Mouse (Mus musculus) heart, embryonic 12.5 days (tissue): ENCODE results near the gene Aox2. TPM values are rescaled to one million over a fixed set of nuclear protein-coding genes. Genes with fewer than 3 reads are reported as not detected.

ENCODE experiments used
- ATAC-seq: fragments of 200-750 bp; cut with Nextera tagmentation; 2 replicates; pipeline ENCODE4 v1.8.0; 2017; ENCODE audit warnings: moderate TSS enrichment, moderate library complexity; ENCODE audit not compliant: insufficient number of reproducible peaks, low FRiP score
- H3K27ac ChIP-seq: fragments of 300-500 bp; sonication (generic); 2 replicates; pipeline ENCODE4 v1.5.1; 2016; ENCODE audit warnings: mild to moderate bottlenecking, moderate library complexity; ENCODE audit not compliant: poor library complexity, severe bottlenecking
- H3K27me3 ChIP-seq: fragments of 300-500 bp; sonication (generic); replicated peaks from 2 replicates; pipeline ENCODE4 v1.6.1; 2016; ENCODE audit warnings: mild to moderate bottlenecking, moderate library complexity
- H3K36me3 ChIP-seq: fragments of 300-500 bp; sonication (generic); 2 replicates; pipeline ENCODE4 v1.6.1; 2016; ENCODE audit warnings: mild to moderate bottlenecking, moderate library complexity
- H3K4me1 ChIP-seq: fragments of 300-500 bp; sonication (generic); replicated peaks from 2 replicates; pipeline ENCODE4 v1.6.1; 2016; ENCODE audit warnings: mild to moderate bottlenecking
- H3K4me2 ChIP-seq: fragments of 300-500 bp; sonication (generic); 2 replicates; pipeline ENCODE4 v1.6.1; 2016; ENCODE audit warnings: mild to moderate bottlenecking, moderate library complexity
- H3K4me3 ChIP-seq: fragments of 300-500 bp; sonication (generic); 2 replicates; pipeline ENCODE4 v1.5.1; 2016; ENCODE audit warnings: mild to moderate bottlenecking
- H3K9ac ChIP-seq: fragments of 300-500 bp; sonication (generic); 2 replicates; pipeline ENCODE4 v1.6.1; 2016; ENCODE audit warnings: mild to moderate bottlenecking, moderate library complexity
- H3K9me3 ChIP-seq: fragments of 300-500 bp; sonication (generic); replicated peaks from 2 replicates; pipeline ENCODE4 v1.6.1; 2016; ENCODE audit warnings: mild to moderate bottlenecking, moderate library complexity
- WGBS: fragments of 180-500 bp; shearing (Covaris S2); methylation state at CpG from one replicate; pipeline ENCODE4 v1.1.7; 2016; 5-methylcytosine and 5-hydroxymethylcytosine counted together
- polyA plus RNA-seq: library from polyadenylated mRNA; unstranded; fragments of >200 nt; fragmentation: Nextera tagmentation; extraction: Ambion mirVana; gene quantifications from 2 replicates; pipeline ENCODE4 v1.2.1, GENCODE M21; 2016

Gene Aox2
- polyA plus RNA-seq, 1 experiment from 2014 or later = not detected

DNA sequence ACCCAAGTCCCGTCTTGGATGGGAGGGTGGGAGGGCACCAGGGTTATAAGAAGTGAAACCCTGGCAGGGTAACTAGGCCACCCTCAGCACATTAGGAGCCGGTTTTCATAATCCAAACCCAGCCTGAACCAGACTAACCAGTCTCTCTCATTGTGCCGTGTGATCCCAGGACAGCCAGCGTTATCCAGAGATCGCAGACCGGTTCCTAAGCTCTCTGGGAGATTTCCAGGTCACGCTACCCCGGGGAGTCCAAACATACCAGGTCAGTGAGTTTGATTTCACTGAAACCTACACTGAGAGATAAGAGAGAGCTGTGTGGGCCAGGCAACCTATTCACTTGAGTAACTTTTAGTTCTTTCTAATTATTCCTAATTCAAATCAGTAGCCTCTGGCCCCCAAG lies 29.1 kb downstream of the Aox2 start:
- H3K36me3 ChIP-seq = no peaks in the 10 kb centered on the region
- H3K4me2 ChIP-seq = no peak overlapping the region
- H3K4me3 ChIP-seq = no peak overlapping the region
- H3K27me3 ChIP-seq = no peaks in the 10 kb centered on the region; the same call in 1 of the 2 replicates
- no peak overlapping the region for H3K9ac ChIP-seq
- no peak overlapping the region for H3K27ac ChIP-seq
- WGBS = 71% methylated on average over 8 of the region's 8 CpGs
- H3K4me1 ChIP-seq = peaks cover 8% of the 10 kb centered on the region
- no peaks in the 10 kb centered on the region for H3K9me3 ChIP-seq
- no peak for ATAC-seq

DNA sequence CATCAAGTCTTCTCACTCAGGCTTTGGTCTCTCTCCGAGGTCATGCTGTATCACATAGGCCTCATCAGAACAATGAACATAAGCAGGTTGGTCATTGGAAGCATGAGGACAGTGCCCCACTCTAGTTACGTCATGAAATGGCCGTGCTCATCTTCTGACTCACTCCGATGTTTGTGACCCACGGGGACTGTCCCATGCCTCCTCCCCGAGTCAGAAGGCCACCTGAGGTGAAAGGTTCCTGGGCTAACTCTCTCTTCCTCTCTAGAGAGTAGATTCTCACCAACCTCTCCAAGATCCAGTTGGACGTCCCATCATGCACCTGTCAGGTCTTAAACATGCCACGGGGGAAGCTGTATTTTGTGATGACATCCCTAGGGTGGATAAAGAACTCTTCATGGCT lies 30.5 kb downstream of the Aox2 start:
- no peak overlapping the region for H3K4me2 ChIP-seq
- no peaks in the 10 kb centered on the region; the same call in 1 of the 2 replicates for H3K27me3 ChIP-seq
- H3K4me1 ChIP-seq = peaks cover 4% of the 10 kb centered on the region
- no peaks in the 10 kb centered on the region for H3K36me3 ChIP-seq
- H3K27ac ChIP-seq = no peak overlapping the region
- WGBS = 88% methylated on average over 8 of the region's 8 CpGs
- ATAC-seq = no peak
- no peak overlapping the region for H3K4me3 ChIP-seq
- H3K9ac ChIP-seq = no peak overlapping the region
- no peaks in the 10 kb centered on the region for H3K9me3 ChIP-seq

DNA sequence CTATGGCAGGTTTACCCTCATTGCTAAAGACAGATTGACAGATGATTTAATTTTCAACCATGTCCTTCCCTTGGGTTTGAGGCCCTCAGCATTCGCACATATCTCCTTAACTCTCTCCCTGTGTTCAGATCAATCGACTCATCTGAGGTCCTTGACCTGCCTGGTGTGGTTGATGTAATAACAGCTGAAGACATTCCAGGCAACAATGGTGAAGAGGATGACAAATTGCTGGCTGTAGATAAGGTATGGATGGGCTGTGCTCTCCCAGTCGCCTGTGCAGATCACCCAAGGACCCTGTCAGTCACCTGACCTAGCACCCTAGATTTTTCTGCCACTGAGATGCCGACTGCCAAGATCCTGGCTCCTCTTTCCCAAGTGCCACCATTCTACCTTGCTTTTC lies 31.7 kb downstream of the Aox2 start:
- 34% methylated on average over 4 of the region's 4 CpGs for WGBS
- no peaks in the 10 kb centered on the region for H3K36me3 ChIP-seq

DNA sequence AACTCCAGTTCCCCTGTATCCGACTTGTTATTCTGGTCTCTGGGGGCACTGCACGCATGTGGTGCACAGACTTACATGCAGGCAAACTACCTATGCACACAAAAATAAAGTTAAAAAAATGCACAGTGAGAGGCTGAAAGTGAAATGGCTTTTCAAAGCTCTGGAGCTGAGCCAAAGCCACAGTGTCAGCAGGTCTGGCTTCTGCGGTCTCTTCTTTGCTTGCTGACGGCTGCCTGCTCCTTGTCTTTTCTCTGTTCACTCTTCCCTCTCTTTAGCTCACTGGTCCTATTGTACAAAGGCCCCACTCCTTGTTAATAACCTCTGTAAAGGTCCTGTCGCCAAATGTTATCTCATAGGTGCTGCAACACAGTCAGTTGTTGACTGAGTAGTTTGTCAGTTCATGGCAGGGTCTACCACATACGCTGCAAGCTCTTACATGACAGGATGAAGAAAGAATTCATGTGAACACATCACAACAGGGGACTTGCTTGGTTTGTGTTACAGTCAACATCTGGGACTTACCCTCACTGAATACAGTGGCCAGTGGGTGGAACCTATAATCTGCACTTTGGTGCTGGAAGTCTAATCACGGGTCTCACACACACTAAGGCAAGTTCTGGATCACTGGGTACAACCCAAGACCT lies 33.2 kb downstream of the Aox2 start:
- Histone ChIP-seq H3K9ac (no peak overlapping the region), H3K4me2 (no peak overlapping the region), H3K36me3 (no peaks in the 10 kb centered on the region), H3K4me1 (no peaks in the 10 kb centered on the region; the same call in 1 of the 2 replicates), H3K27me3 (no peaks in the 10 kb centered on the region; the same call in 1 of the 2 replicates), H3K9me3 (no peaks in the 10 kb centered on the region), H3K4me3 (no peak overlapping the region), H3K27ac (no peak overlapping the region)
- 57% methylated on average over 7 of the region's 7 CpGs for whole genome bisulfite sequencing
- ATAC-seq = no peak

More for the DNA sequence above, 31.7 kb downstream of the Aox2 start:
- no peak overlapping the region for H3K4me3 ChIP-seq
- H3K4me2 ChIP-seq = no peak overlapping the region
- no peaks in the 10 kb centered on the region for H3K9me3 ChIP-seq
- H3K9ac ChIP-seq = no peak overlapping the region
- no peaks in the 10 kb centered on the region; the same call in 1 of the 2 replicates for H3K4me1 ChIP-seq
- no peak overlapping the region for H3K27ac ChIP-seq
- ATAC-seq = no peak
- H3K27me3 ChIP-seq = no peaks in the 10 kb centered on the region; the same call in 1 of the 2 replicates

DNA sequence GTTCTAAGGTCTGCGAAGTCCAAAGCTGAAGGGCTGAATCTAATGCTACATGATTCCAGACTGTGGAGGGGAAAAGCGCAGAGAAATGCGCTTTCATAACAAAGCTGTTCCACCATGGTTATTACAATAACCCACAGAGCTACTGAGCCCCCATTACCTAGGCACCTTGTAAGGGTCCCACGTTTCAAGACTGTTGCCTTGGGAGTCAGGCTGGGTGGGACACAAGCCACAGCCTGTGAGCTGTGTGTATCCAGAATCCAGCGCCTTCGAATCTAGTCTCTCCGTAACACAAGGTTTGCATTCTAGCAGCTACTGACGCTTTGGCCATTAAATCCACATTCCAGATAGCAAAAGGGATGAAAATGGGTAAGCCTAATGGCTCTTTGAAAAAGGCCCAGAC lies 35.0 kb downstream of the Aox2 start:
- H3K4me2 ChIP-seq = no peak overlapping the region
- ATAC-seq = no peak
- no peaks in the 10 kb centered on the region; the same call in 1 of the 2 replicates for H3K27me3 ChIP-seq
- WGBS = 85% methylated on average over 8 of the region's 8 CpGs
- no peak overlapping the region for H3K4me3 ChIP-seq
- H3K9ac ChIP-seq = no peak overlapping the region
- H3K9me3 ChIP-seq = no peaks in the 10 kb centered on the region
- no peak overlapping the region for H3K27ac ChIP-seq
- H3K4me1 ChIP-seq = no peaks in the 10 kb centered on the region
- H3K36me3 ChIP-seq = no peaks in the 10 kb centered on the region

DNA sequence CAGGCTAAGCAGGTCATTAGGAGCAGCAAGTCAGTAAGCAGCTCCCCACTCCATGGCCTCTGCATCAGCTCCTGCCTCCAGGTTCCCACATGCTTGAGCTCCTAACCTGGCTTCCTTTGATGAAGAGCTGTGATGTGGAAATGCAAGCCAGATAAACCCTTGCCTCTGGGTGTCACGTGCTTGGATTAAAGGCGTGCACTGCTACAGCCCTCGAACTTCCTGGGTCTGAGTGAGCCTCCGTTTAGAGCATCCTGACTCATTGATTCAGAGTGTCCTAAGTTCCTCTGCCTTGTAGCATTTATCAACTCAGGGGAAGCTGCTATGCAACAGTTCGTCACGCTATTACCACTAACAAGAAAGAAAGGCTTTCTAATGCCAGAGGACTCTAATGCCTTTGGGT lies 37.4 kb downstream of the Aox2 start:
- Histone ChIP-seq H3K36me3 (no peaks in the 10 kb centered on the region), H3K9ac (no peak overlapping the region), H3K9me3 (no peaks in the 10 kb centered on the region), H3K4me1 (no peaks in the 10 kb centered on the region), H3K4me3 (no peak overlapping the region), H3K4me2 (no peak overlapping the region), H3K27ac (no peak overlapping the region), H3K27me3 (no peaks in the 10 kb centered on the region)
- WGBS = 65% methylated on average over 6 of the region's 6 CpGs
- no peak for ATAC-seq

DNA sequence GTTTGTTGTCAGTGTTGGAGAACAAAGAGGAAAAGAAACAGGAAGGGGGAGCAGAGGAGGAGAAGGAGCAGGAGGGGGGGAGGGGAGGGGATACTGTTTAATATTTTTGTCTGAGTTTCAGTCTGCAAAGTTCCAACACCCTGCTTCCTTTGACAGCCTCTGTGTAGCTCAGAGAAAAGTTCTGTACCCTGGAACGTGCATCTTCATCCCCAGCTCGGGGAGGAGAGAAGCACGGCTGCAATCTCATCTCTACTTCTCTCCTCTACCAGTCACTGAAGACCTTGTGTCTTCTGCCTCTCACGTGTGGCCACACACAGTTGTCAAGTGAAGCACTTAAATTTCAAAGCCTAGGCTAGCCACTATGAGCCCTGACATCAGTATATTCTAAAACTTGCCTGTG lies 55.1 kb downstream of the Aox2 start:
- 33% methylated on average over 4 of the region's 4 CpGs for WGBS
- Histone ChIP-seq H3K4me1 (no peaks in the 10 kb centered on the region), H3K27ac (no peak overlapping the region), H3K36me3 (no peaks in the 10 kb centered on the region), H3K27me3 (no peaks in the 10 kb centered on the region), H3K9ac (no peak overlapping the region), H3K4me3 (peak overlapping the region; percentile 9; the same call in 1 of the 2 replicates), H3K4me2 (peak overlapping the region; percentile 53), H3K9me3 (peaks cover 12% of the 10 kb centered on the region)
- ATAC-seq = no peak

DNA sequence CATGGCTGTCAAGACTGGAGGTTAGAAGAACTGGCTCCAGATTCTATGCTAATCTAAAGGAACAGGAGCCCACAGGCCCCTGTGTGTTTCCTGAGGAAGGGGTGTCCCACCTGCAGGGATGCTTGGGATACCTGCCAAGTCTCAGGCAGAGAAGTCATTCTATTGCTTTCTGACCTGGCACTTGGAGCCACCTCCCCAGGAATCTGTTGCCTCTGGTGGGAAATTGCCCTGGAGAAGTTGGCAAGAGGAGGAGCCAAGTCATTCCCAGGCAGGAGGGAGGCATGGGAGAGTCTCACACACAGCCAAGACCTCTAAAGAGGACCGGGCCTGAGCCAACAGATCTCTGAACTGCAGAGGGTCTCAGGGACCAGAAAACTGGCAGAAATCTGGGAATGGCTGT lies 61.8 kb downstream of the Aox2 start:
- Histone ChIP-seq H3K4me1 (peaks cover 10% of the 10 kb centered on the region), H3K4me3 (no peak overlapping the region), H3K27ac (no peak overlapping the region), H3K36me3 (no peaks in the 10 kb centered on the region), H3K27me3 (no peaks in the 10 kb centered on the region), H3K9me3 (peaks cover 8% of the 10 kb centered on the region), H3K9ac (no peak overlapping the region), H3K4me2 (no peak overlapping the region)
- ATAC-seq = no peak
- 42% methylated on average over 1 of the region's 1 CpGs for WGBS

DNA sequence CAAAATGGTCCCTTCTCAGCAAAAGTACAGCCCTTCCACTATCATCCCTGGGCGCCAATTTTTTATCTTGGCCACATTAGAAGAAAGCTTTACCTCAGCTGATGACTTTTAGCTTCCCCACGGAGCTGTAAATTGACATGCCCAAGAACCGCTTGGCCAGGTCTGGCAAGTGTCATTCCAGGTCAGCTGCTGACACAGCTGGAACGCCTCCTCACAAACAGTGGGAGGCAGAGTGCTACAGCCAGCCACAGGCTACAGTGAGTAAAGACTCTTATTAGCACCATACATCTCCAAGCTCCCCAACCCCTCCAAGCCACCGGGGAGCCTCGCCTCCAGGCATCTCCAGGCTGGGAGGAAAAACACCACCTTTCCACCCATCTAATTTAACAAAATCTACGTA lies 63.5 kb downstream of the Aox2 start:
- Histone ChIP-seq H3K4me2 (no peak overlapping the region), H3K4me1 (peaks cover 10% of the 10 kb centered on the region), H3K9me3 (peaks cover 5% of the 10 kb centered on the region), H3K27me3 (no peaks in the 10 kb centered on the region), H3K9ac (no peak overlapping the region), H3K27ac (no peak overlapping the region), H3K4me3 (no peak overlapping the region), H3K36me3 (no peaks in the 10 kb centered on the region)
- no peak for ATAC-seq
- 8% methylated on average over 7 of the region's 7 CpGs for WGBS

DNA sequence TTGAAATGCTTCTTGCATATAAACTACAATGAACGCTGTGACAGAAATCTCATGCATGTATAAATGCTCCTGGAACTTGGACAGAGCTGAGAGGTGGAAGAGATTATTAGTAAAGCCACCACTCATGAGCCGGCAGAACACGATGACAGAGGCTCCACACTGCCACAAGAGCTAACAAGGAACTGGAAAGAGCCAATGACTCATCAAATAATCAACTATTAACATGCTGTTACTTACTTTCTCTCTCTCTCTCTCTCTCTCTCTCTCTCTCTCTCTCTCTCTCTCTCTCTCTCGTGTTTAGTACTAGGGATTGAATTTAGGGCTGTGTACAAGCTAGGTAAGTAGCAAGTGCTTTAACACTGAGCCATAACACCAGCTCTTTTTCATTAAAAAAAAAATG lies 65.7 kb downstream of the Aox2 start:
- WGBS = 73% methylated on average over 4 of the region's 4 CpGs
- H3K27me3 ChIP-seq = no peaks in the 10 kb centered on the region
- H3K4me2 ChIP-seq = no peak overlapping the region

DNA sequence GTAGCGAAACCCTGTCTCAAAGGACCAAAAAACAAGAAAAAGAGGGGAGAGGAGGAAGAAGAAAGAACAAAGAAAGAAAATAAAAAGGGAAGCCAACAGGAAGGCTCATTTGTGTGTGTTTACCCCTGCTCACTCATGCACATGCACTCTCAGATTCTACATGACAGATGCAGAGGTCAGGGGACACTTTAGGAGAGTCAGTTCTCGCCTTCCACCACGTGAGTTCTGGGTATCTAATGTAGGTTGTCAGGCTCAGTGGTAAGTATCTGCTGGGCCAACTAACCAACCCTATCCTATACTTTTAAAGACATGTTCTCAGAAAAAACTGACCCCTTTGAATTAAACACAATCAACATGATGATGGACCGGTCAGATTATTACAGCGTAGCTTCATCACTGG lies 66.4 kb downstream of the Aox2 start:
- 87% methylated on average over 5 of the region's 5 CpGs for WGBS
- H3K4me3 ChIP-seq = no peak overlapping the region
- H3K27me3 ChIP-seq = no peaks in the 10 kb centered on the region
- no peak for ATAC-seq
- H3K9ac ChIP-seq = no peak overlapping the region
- H3K9me3 ChIP-seq = no peaks in the 10 kb centered on the region
- H3K4me2 ChIP-seq = no peak overlapping the region
- H3K36me3 ChIP-seq = no peaks in the 10 kb centered on the region
- H3K4me1 ChIP-seq = peaks cover 10% of the 10 kb centered on the region
- no peak overlapping the region for H3K27ac ChIP-seq

More for the DNA sequence above, 65.7 kb downstream of the Aox2 start:
- Histone ChIP-seq H3K4me3 (no peak overlapping the region), H3K27ac (no peak overlapping the region), H3K36me3 (no peaks in the 10 kb centered on the region), H3K4me1 (peaks cover 10% of the 10 kb centered on the region), H3K9me3 (no peaks in the 10 kb centered on the region), H3K9ac (no peak overlapping the region)
- no peak for ATAC-seq

DNA sequence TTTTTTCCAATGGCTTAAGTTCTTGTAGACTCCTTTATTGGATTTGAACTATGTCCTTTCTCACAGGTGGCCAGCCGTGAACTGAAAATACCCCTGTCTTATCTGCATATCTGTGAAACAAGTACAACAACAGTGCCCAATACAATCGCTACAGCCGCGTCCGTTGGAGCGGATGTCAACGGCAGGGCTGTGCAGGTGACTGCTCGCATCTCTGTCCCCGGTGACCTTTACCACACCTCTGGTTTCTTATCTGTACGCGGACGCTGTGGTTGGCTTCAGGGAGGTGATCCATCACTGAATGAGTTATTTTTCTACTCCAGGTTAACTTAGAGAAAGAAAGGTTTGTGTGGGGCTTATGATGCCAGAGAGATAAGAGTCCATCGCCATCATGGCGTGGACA lies 68.0 kb downstream of the Aox2 start:
- H3K27ac ChIP-seq = no peak overlapping the region
- H3K9me3 ChIP-seq = no peaks in the 10 kb centered on the region
- no peaks in the 10 kb centered on the region for H3K36me3 ChIP-seq
- H3K9ac ChIP-seq = no peak overlapping the region
- no peak for ATAC-seq
- H3K4me3 ChIP-seq = no peak overlapping the region
- H3K27me3 ChIP-seq = no peaks in the 10 kb centered on the region
- 73% methylated on average over 14 of the region's 14 CpGs for WGBS
- H3K4me2 ChIP-seq = no peak overlapping the region
- H3K4me1 ChIP-seq = peaks cover 10% of the 10 kb centered on the region
